Mouse (Mus musculus): ENCODE results near the gene Tmem185b.

GRCm38 (mm10) chr1:119519286-119519685 is 6.7 kb upstream of the Tmem185b start:
- TF ChIP-seq GATA1 (IDR thresholded peaks at IDR 0.05; ENCODE audit: borderline replicate concordance, low read length) = no peak
- TF ChIP-seq FLI1 (IDR thresholded peaks at IDR 0.05; ENCODE audit: low read length) = no peak

Data from megakaryocyte, embryonic 14.5 days (primary cell).